Mouse (Mus musculus) myocyte (in vitro differentiated cells): ENCODE measurements around the gene Bcl2l14. TPM values are rescaled to one million over a fixed set of nuclear protein-coding genes. Genes with fewer than 3 reads are reported as not detected.

Source experiments
- H3K27me3 ChIP-seq: one replicate; pipeline ENCODE4 v1.6.1; 2011; ENCODE audit not compliant: control insufficient read depth, insufficient read depth, insufficient read length
- H3K36me3 ChIP-seq: one replicate; pipeline ENCODE4 v1.6.1; 2011; ENCODE audit not compliant: control insufficient read depth, insufficient read depth
- H3K4me2 ChIP-seq: one replicate; pipeline ENCODE4 v1.6.1; 2011; ENCODE audit warnings: low read depth, control low read depth
- H3K4me3 ChIP-seq: one replicate; pipeline ENCODE4 v1.5.1; 2011; ENCODE audit warnings: mild to moderate bottlenecking, control low read depth, moderate library complexity
- H3K79me2 ChIP-seq: one replicate; pipeline ENCODE4 v1.6.1; 2011; ENCODE audit not compliant: control insufficient read depth, insufficient read depth
- H3ac ChIP-seq: one replicate; pipeline ENCODE4 v1.6.1; 2011; ENCODE audit not compliant: control insufficient read depth, insufficient read length
- CEBPB ChIP-seq: IDR thresholded peaks from 2 replicates; pipeline ENCODE4 v1.6.1; 2011; ENCODE audit warnings: mild to moderate bottlenecking, moderate library complexity; ENCODE audit not compliant: poor library complexity, insufficient read depth, severe bottlenecking
- E2F4 ChIP-seq: IDR thresholded peaks from one replicate; pipeline ENCODE4 v1.6.1; 2011; ENCODE audit warnings: mild to moderate bottlenecking, control low read depth, moderate library complexity; ENCODE audit not compliant: insufficient read depth
- MAX ChIP-seq: IDR thresholded peaks from one replicate; pipeline ENCODE4 v1.6.1; 2011; ENCODE audit warnings: low read depth, mild to moderate bottlenecking, control low read depth
- MYOD1 ChIP-seq, 3 experiments: IDR thresholded peaks; one replicate each; pipeline ENCODE4 v1.6.1; 2011; ENCODE audit warnings: control low read depth in 2 of 3, low read depth in 2 of 3, mild to moderate bottlenecking in 2 of 3, moderate library complexity in 1 of 3; ENCODE audit not compliant: insufficient read length in 2 of 3, control insufficient read depth in 1 of 3
- MYOG ChIP-seq, 3 experiments: IDR thresholded peaks; one replicate each; pipeline ENCODE4 v1.6.1; 2011; ENCODE audit warnings: control low read depth in 2 of 3, low read depth in 2 of 3, mild to moderate bottlenecking in 2 of 3; ENCODE audit not compliant: insufficient read length in 2 of 3, control insufficient read depth in 1 of 3, insufficient read depth in 1 of 3
- POLR2A ChIP-seq: IDR thresholded peaks from one replicate; pipeline ENCODE4 v1.6.1; 2011; ENCODE audit warnings: low read depth, mild to moderate bottlenecking, control low read depth, moderate library complexity; ENCODE audit not compliant: insufficient read length
- POLR2AphosphoS2 ChIP-seq: IDR thresholded peaks from one replicate; pipeline ENCODE4 v1.6.1; 2011; ENCODE audit warnings: low read depth, control low read depth; ENCODE audit not compliant: insufficient read length
- REST ChIP-seq: IDR thresholded peaks from one replicate; pipeline ENCODE4 v1.6.1; 2011; ENCODE audit warnings: mild to moderate bottlenecking, control low read depth, moderate library complexity; ENCODE audit not compliant: insufficient read depth, insufficient read length
- SRF ChIP-seq: IDR thresholded peaks from one replicate; pipeline ENCODE4 v1.6.1; 2011; ENCODE audit warnings: low read depth; ENCODE audit not compliant: control insufficient read depth, insufficient read length
- TCF12 ChIP-seq: IDR thresholded peaks from one replicate; pipeline ENCODE4 v1.6.1; 2011; ENCODE audit warnings: mild to moderate bottlenecking, control low read depth; ENCODE audit not compliant: poor library complexity, insufficient read depth, severe bottlenecking
- TCF3 ChIP-seq: IDR thresholded peaks from one replicate; pipeline ENCODE4 v1.6.1; 2011; ENCODE audit warnings: low read depth, control low read depth; ENCODE audit not compliant: insufficient read length
- USF1 ChIP-seq: IDR thresholded peaks from one replicate; pipeline ENCODE4 v1.6.1; 2011; ENCODE audit warnings: low read depth, mild to moderate bottlenecking, control low read depth, moderate library complexity
- polyA plus RNA-seq: library from polyadenylated mRNA; unstranded; fragments of >200 nt; fragmentation: generic; extraction: Trizol; gene quantifications from one replicate; pipeline ENCODE4 v1.2.1, GENCODE M21; 2012; ENCODE audit warnings: missing spikeins

The Bcl2l14 gene
- polyA plus RNA-seq, 1 experiment, result 0.04 TPM

DNA sequence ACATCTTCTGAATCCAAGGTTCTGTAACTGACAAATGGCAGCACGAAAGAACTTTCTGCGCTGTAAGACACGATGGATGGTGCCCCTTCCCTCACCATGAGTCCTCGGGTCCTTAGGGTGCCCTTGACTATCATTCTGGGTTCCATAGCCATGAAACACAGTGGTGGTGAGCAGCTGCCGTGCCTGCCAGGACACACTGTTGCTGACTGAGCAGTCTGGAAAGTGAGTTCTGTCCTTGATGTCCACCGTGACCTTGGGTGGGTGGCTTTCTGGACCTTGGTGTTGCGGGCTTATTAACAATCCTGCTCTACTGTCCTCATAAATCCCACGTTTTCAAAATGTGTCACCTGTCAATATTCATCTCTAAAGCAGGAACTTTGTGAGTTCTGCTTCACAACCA is 6.2 kb upstream of the Bcl2l14 start:
- TF ChIP-seq MYOD1 (IDR thresholded peaks at IDR 0.05; ENCODE audit: control insufficient read depth in 1 of 3, insufficient read length in 2 of 3, low read depth in 2 of 3) (peak in 2 of 3 experiments; percentile 20 to 35), MAX (no peak), USF1 (no peak), TCF3 (no peak)

DNA sequence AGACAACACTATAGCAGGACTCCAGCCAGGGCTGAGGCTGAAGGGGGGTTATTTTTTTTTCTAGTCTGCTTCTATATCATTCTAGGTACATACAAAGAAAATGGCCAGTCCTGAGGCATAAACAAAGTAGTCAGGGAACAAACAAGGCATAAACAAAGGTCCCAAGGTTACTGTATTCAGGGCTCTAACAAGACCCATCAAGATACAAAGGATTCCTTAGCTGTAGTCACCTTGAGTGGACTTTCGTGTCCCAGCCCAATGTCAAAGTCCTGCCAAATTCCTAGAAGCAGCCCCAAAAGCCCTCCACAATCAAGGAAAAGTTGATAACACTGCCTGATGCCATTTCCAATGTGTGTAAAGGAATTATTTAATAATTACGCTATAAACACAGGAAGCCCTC is 5.3 kb upstream of the Bcl2l14 start:
- no peaks in the 10 kb centered on the region for H3K36me3 ChIP-seq
- H3K4me3 ChIP-seq, result no peak overlapping the region
- no peaks in the 10 kb centered on the region for H3K79me2 ChIP-seq
- TF ChIP-seq USF1, result no peak
- TF ChIP-seq SRF, result no peak
- no peak for TF ChIP-seq CEBPB
- no peak for TF ChIP-seq POLR2A
- no peak overlapping the region for H3ac ChIP-seq
- H3K27me3 ChIP-seq, result no peaks in the 10 kb centered on the region
- no peak overlapping the region for H3K4me2 ChIP-seq

More for the DNA sequence above, 6.2 kb upstream of the Bcl2l14 start:
- Histone ChIP-seq H3K27me3 (no peaks in the 10 kb centered on the region), H3K79me2 (no peaks in the 10 kb centered on the region), H3ac (no peak overlapping the region), H3K36me3 (no peaks in the 10 kb centered on the region), H3K4me2 (no peak overlapping the region), H3K4me3 (no peak overlapping the region)

DNA sequence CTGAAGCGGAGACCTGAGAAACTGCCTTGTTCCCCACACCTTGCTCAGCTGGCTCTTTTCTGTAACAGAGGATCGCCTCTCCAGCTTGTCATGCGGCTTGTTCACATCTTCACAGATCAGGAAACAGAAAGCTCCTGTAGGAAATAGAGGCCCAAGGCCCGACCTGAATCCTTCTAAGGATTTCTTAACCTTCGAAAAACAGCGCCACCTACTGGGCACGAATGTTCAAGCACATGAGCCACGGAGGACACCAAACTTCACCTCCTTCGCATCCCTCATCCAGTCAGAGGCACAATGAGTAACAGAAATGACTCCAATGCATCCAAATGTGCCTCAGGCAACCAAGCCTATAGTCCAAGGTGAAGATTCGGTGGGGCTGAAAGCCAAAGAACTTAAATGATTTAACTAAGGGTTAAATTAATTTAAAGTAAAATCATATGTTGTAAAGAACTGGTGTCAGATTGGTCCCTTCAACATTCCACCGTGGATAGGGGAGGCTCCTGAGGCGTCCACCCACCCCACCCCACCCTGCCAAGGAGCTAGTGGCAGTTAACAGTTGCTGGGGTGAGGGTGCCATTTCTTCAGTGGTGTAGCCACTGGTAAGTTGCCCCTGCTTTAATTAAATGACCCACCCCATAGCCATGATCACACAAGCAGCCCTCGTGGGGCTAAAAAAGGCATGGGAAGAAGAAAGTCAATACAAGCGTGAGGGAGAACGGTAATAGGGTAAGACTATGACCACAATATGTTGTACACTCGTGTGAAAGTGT is 7.0 kb downstream of the Bcl2l14 start:
- Histone ChIP-seq H3K4me2 (no peak overlapping the region), H3K27me3 (no peaks in the 10 kb centered on the region), H3K36me3 (no peaks in the 10 kb centered on the region), H3K4me3 (no peak overlapping the region), H3K79me2 (no peaks in the 10 kb centered on the region), H3ac (no peak overlapping the region)
- TF ChIP-seq POLR2A, result no peak
- TF ChIP-seq MYOD1 (IDR thresholded peaks at IDR 0.05; ENCODE audit: control insufficient read depth in 1 of 3, insufficient read length in 2 of 3, low read depth in 2 of 3), result no peak
- no peak for TF ChIP-seq TCF12
- no peak for TF ChIP-seq MAX
- no peak for TF ChIP-seq REST
- no peak for TF ChIP-seq TCF3
- TF ChIP-seq SRF, result no peak
- TF ChIP-seq MYOG (IDR thresholded peaks at IDR 0.05; ENCODE audit: control insufficient read depth in 1 of 3, insufficient read depth in 1 of 3, insufficient read length in 2 of 3, low read depth in 2 of 3), result no peak
- no peak for TF ChIP-seq CEBPB
- TF ChIP-seq E2F4, result no peak
- TF ChIP-seq USF1, result no peak
- TF ChIP-seq POLR2AphosphoS2, result no peak

DNA sequence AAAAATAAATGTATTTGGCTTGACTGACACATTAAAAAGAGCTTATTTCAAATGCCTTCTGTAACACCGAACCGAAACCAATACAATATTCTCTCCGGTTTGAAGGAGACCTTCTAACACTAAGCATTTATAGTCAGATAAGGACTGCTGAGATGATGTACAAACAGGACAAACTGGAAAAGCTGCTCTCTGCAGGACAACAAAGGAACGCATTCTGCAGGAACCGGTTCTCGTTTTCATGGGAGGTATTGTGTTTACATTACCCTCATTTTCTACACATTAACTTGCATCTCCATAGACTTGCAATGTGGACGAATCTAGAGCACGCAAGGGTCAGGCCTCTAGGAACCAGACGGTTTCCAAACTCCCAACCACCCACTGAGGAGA is 7.6 kb downstream of the Bcl2l14 start:
- Histone ChIP-seq H3ac (no peak overlapping the region), H3K4me3 (no peak overlapping the region), H3K36me3 (no peaks in the 10 kb centered on the region), H3K27me3 (no peaks in the 10 kb centered on the region), H3K79me2 (no peaks in the 10 kb centered on the region), H3K4me2 (no peak overlapping the region)
- TF ChIP-seq CEBPB (no peak), POLR2A (no peak), MYOG (IDR thresholded peaks at IDR 0.05; ENCODE audit: control insufficient read depth in 1 of 3, insufficient read depth in 1 of 3, insufficient read length in 2 of 3, low read depth in 2 of 3) (no peak), TCF12 (no peak), MYOD1 (IDR thresholded peaks at IDR 0.05; ENCODE audit: control insufficient read depth in 1 of 3, insufficient read length in 2 of 3, low read depth in 2 of 3) (no peak), POLR2AphosphoS2 (no peak), REST (no peak)

DNA sequence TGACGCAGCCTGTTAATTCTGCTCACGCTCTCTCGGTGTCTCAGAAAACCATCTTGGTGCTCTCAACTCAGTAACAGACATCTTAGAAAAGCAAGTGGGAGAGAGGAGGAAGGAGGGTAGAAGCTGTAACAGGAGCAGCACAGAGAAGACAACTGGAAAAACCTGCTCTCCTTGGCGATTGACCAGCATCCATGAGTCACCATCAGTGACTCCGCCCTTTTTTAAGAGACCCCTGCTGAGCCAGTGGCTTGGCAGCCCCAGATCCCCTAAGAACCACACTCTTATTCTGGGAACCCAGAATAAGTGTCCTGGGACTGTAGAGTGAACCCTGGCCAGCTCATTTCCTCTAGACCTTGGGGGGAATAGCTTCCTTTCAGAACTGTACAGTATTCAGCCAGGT is 11.1 kb downstream of the Bcl2l14 start:
- TF ChIP-seq E2F4, result no peak
- no peak for TF ChIP-seq USF1

More for the DNA sequence above, 11.1 kb downstream of the Bcl2l14 start:
- peak overlapping the region; percentile 24 for H3K4me2 ChIP-seq
- no peaks in the 10 kb centered on the region for H3K79me2 ChIP-seq
- H3ac ChIP-seq, result no peak overlapping the region
- H3K4me3 ChIP-seq, result no peak overlapping the region
- no peaks in the 10 kb centered on the region for H3K27me3 ChIP-seq
- no peaks in the 10 kb centered on the region for H3K36me3 ChIP-seq
